ENCODE assay signal across 8 mouse cellular contexts in the genomic region with DNA sequence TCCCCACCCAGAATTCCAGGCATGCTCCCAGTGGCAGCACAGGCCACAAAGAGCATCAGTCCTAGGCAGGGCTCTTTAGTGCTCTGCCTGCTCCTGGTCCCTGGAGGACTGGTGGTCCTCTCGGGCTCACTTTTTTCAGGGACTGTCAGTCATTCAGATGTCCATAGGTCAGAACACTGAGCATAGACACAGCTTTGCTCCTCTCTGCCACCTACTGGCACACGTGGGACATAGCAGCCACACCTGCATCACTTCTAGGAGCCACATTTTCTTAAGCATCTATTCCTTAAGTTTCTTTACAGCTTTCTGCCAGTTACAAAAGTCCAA. TPM values are rescaled to one million over a fixed set of nuclear protein-coding genes. Genes with fewer than 3 reads are reported as not detected.
DNase-seq lines count a peak whose midpoint lies in the region; ATAC-seq and TF ChIP-seq lines count a peak whose summit lies in the region.

No protein-coding gene starts in this region.

- no peaks in the 10 kb centered on the region for H3K4me1 ChIP-seq in hindbrain, embryonic 14.5 days (replicated peaks; ENCODE audit: control insufficient read depth, insufficient read depth, low read length)

- peak; percentile 31 for TF ChIP-seq CTCF in left cerebral cortex, adult 2 months (IDR thresholded peaks at IDR 0.05)

- H3K27ac ChIP-seq in left cerebral cortex, adult 2 months, result no peak overlapping the region
- no peak overlapping the region for H3K27ac ChIP-seq in hindbrain, embryonic 14.5 days

- no peak overlapping the region for H3K4me2 ChIP-seq in hindbrain, embryonic 14.5 days (replicated peaks)

- no peaks in the 10 kb centered on the region for H3K9me3 ChIP-seq in hindbrain, embryonic 14.5 days (ENCODE audit: control insufficient read depth, low read length)

- H3K27me3 ChIP-seq in hindbrain, embryonic 14.5 days (ENCODE audit: control insufficient read depth, insufficient read depth, low read length), result no peaks in the 10 kb centered on the region

- no peaks in the 10 kb centered on the region for H3K36me3 ChIP-seq in hindbrain, embryonic 14.5 days (replicated peaks; ENCODE audit: control insufficient read depth, insufficient read depth)

- H3K4me3 ChIP-seq in left cerebral cortex, adult 2 months, result no peak overlapping the region
- H3K4me3 ChIP-seq in hindbrain, embryonic 14.5 days (replicated peaks; ENCODE audit: low read length), result no peak overlapping the region

- WGBS in hindbrain, embryonic 14.5 days, result 0% methylated on average over 2 of the region's 2 CpGs

- ATAC-seq in hindbrain, embryonic 14.5 days (ENCODE audit: low FRiP score), result 0 out of 2 replicates have a peak, but pooled peaks have one; percentile 7

- intact Hi-C loops in left cerebral cortex, adult 2 months (cut with DNase I), result loop anchor here (2.0 kb wide), 3 partner anchors 66 to 424 kb away; no protein-coding TSS in a partner anchor
- intact Hi-C loops in left cerebral cortex, postnatal 25 days (cut with DNase I), result loop anchor here (2.0 to 5.0 kb wide), 3 partner anchors 66 to 424 kb away; no protein-coding TSS in a partner anchor

- DNase-seq in left cerebral cortex, adult 2 months (ENCODE audit: extremely low spot score in 1 of 2, low spot score in 2 of 2), result no peak
- no peak for DNase-seq in left cerebral cortex, adult 18-20 months (ENCODE audit: low spot score in 2 of 2)
- DNase-seq in c-Kit-positive CD71-positive TER-119-positive erythroid progenitor cells, embryonic 14.5 days (ENCODE audit: low spot score), result peak; percentile 14
- DNase-seq in hindbrain, embryonic 14.5 days (ENCODE audit: low spot score), result no peak
- peak; percentile 45 for DNase-seq in retina, embryonic 14.5 days (ENCODE audit: low spot score)
- no peak for DNase-seq in left cerebral cortex, postnatal 25 days (ENCODE audit: low spot score in 2 of 2)
- no peak for DNase-seq in layer of hippocampus, adult 11-12 months (ENCODE audit: low spot score)
- DNase-seq in Muller cell, postnatal 12 days (ENCODE audit: inconsistent ontology term), result no peak

- H3K9ac ChIP-seq in hindbrain, embryonic 14.5 days, result no peak overlapping the region

RNA-seq across cellular contexts. Expression of gene Serpina3n, which starts 12.6 kb away (rescaled TPM):
- total RNA-seq in left cerebral cortex, adult 2 months (2021), result 10 to 100 TPM; 13.5 to 13.6 TPM
- total RNA-seq in left cerebral cortex, adult 18-20 months (2021), result 10 to 100 TPM; 13.4 to 20.2 TPM
- 1.5 and 1.6 TPM in 2 replicates for polyA plus RNA-seq in hindbrain, embryonic 14.5 days (2014; fragmentation: Nextera tagmentation; extraction: Ambion mirVana)
- 10 to 100 TPM in 1 of 2 experiments, 1 to 10 TPM in 1; 9.3 to 10.7 TPM for total RNA-seq in left cerebral cortex, postnatal 25 days (2021)

RNA-seq across cellular contexts. Expression of gene Gsc, which starts 54.0 kb away (rescaled TPM):
- total RNA-seq in left cerebral cortex, adult 2 months (2021), result not detected
- not detected for total RNA-seq in left cerebral cortex, adult 18-20 months (2021)
- polyA plus RNA-seq in hindbrain, embryonic 14.5 days (2014; fragmentation: Nextera tagmentation; extraction: Ambion mirVana), result not detected in 2 replicates
- not detected for total RNA-seq in left cerebral cortex, postnatal 25 days (2021)

Comparison
In these comparisons a context has a peak if more than half of its experiments do, and no peak if none do; other contexts are left out.
1. DNase-seq: peak in c-Kit-positive CD71-positive TER-119-positive erythroid progenitor cells, embryonic 14.5 days (single experiment) and retina, embryonic 14.5 days (single experiment); none in left cerebral cortex, adult 2 months (0 of 2), left cerebral cortex, adult 18-20 months (0 of 2), hindbrain, embryonic 14.5 days (single experiment), left cerebral cortex, postnatal 25 days (0 of 2), layer of hippocampus, adult 11-12 months (single experiment) and Muller cell, postnatal 12 days (single experiment).